Mouse (Mus musculus) stomach, postnatal 0 days (tissue): ENCODE data around the gene Ssty1. TPM values are rescaled to one million over a fixed set of nuclear protein-coding genes. Genes with fewer than 3 reads are reported as not detected.
"Not testable (repeated sequence)": the region's sequence is repeated elsewhere in the genome, so short reads cannot be mapped to it uniquely, and the experiment has no call there.

ENCODE experiments used
- ATAC-seq: fragments of 200-750 bp; cut with Nextera tagmentation; 2 replicates; pipeline ENCODE4 v1.8.0; 2017; ENCODE audit not compliant: low FRiP score, low TSS enrichment
- DNase-seq: peaks from one replicate; pipeline ENCODE4 v3.0.0-alpha.2; 2016; ENCODE audit warnings: low spot score
- H3K27ac ChIP-seq: fragments of 300-500 bp; sonication (generic); replicated peaks from 2 replicates; pipeline ENCODE4 v1.5.1; 2014; ENCODE audit warnings: mild to moderate bottlenecking, control low read depth
- H3K27me3 ChIP-seq: fragments of 300-500 bp; sonication (generic); 2 replicates; pipeline ENCODE4 v1.6.1; 2014; ENCODE audit warnings: low read length; ENCODE audit not compliant: control insufficient read depth, insufficient read depth
- H3K36me3 ChIP-seq: fragments of 300-500 bp; sonication (generic); 2 replicates; pipeline ENCODE4 v1.6.1; 2014; ENCODE audit warnings: low read length, mixed read lengths; ENCODE audit not compliant: control insufficient read depth, insufficient read depth
- H3K4me1 ChIP-seq: fragments of 300-500 bp; sonication (generic); replicated peaks from 2 replicates; pipeline ENCODE4 v1.6.1; 2014; ENCODE audit warnings: antibody characterized with exemption; ENCODE audit not compliant: control insufficient read depth, insufficient read depth
- H3K4me2 ChIP-seq: fragments of 300-500 bp; sonication (generic); replicated peaks from 2 replicates; pipeline ENCODE4 v1.6.1; 2014; ENCODE audit warnings: low read depth, mild to moderate bottlenecking, control low read depth, moderate library complexity
- H3K4me3 ChIP-seq: fragments of 300-500 bp; sonication (generic); 2 replicates; pipeline ENCODE4 v1.5.1; 2014; ENCODE audit warnings: low read depth, low read length, control low read depth
- H3K9ac ChIP-seq: fragments of 300-500 bp; sonication (generic); 2 replicates; pipeline ENCODE4 v1.6.1; 2014; ENCODE audit warnings: mild to moderate bottlenecking, low read length, control low read depth, mixed read lengths
- H3K9me3 ChIP-seq: fragments of 300-500 bp; sonication (generic); 2 replicates; pipeline ENCODE4 v1.6.1; 2016; ENCODE audit warnings: low read length; ENCODE audit not compliant: control insufficient read depth
- WGBS: fragments of 180-500 bp; shearing (Covaris S2); extraction: QIAGEN DNeasy Blood & Tissue Kit; methylation state at CpG from one replicate; pipeline ENCODE4 v1.1.7; 2014; 5-methylcytosine and 5-hydroxymethylcytosine counted together
- polyA plus RNA-seq: library from polyadenylated mRNA; unstranded; fragments of >200 nt; fragmentation: Nextera tagmentation; extraction: Ambion mirVana; gene quantifications from 2 replicates; pipeline ENCODE4 v1.2.1, GENCODE M21; 2015

Ssty1 gene
- polyA plus RNA-seq: not detected in 2 replicates

GRCm38 (mm10) chrY:18088816-18089215 lies at the start of gene Ssty1:
Gene Ssty1 (plus strand): TSS chrY:18089116.
- not testable (repeated sequence) for ATAC-seq, H3K9me3 ChIP-seq, H3K4me2 ChIP-seq, H3K9ac ChIP-seq, H3K4me1 ChIP-seq, H3K27me3 ChIP-seq, H3K36me3 ChIP-seq, H3K4me3 ChIP-seq, H3K27ac ChIP-seq, DNase-seq

GRCm38 (mm10) chrY:18061712-18062111 lies 27.2 kb upstream of the Ssty1 start, which contains the start of gene Gm21764:
Gene Gm21764 (minus strand): TSS chrY:18061812.
- no CpG with 5 or more reads among the region's 3 CpGs for WGBS
- not testable (repeated sequence) for H3K4me1 ChIP-seq, H3K36me3 ChIP-seq, H3K4me2 ChIP-seq, H3K27me3 ChIP-seq, H3K4me3 ChIP-seq, H3K9me3 ChIP-seq, H3K27ac ChIP-seq, ATAC-seq, H3K9ac ChIP-seq, DNase-seq

Other genes with a start within 250 kb of the Ssty1 start
- not detected in 2 replicates for gene Gm21904, start 242.8 kb upstream of the Ssty1 start, polyA plus RNA-seq
- gene Gm20772, start 214.4 kb upstream of the Ssty1 start, polyA plus RNA-seq: not detected in 2 replicates
- not detected in 2 replicates for gene Gm20831, start 214.4 kb upstream of the Ssty1 start, polyA plus RNA-seq
- not detected in 2 replicates for gene Srsy, start 151.8 kb upstream of the Ssty1 start, polyA plus RNA-seq
- not detected in 2 replicates for gene Gm21764, start 27.3 kb upstream of the Ssty1 start, polyA plus RNA-seq